Mouse (Mus musculus) embryo, embryonic 11.5 days (tissue): ENCODE measurements around the gene Tatdn3.
"Not testable (repeated sequence)": the region's sequence is repeated elsewhere in the genome, so short reads cannot be mapped to it uniquely, and the experiment has no call there.

Experiments
- DNase-seq: peaks from one replicate; pipeline ENCODE4 v3.0.0-alpha.2; 2012; ENCODE audit warnings: low read depth, low spot score

Gene Tatdn3

GRCm38 (mm10) chr1:191035649-191036048 is 27.1 kb downstream of the Tatdn3 start:
- DNase-seq: no peak

GRCm38 (mm10) chr1:191030922-191031425 is 31.8 kb downstream of the Tatdn3 start:
- not testable (repeated sequence) for DNase-seq

- DNase-seq: no peak
Observed at GRCm38 (mm10) chr1:191030182-191030581, 32.5 kb downstream of the Tatdn3 start.

- peak; percentile 99 for DNase-seq
Observed at GRCm38 (mm10) chr1:191026021-191026713, 36.6 kb downstream of the Tatdn3 start, which contains the start of gene Flvcr1. Gene Flvcr1, minus strand, starts transcription at chr1:191026158.

GRCm38 (mm10) chr1:191025016-191026012 is 37.4 kb downstream of the Tatdn3 start:
- DNase-seq: peak; percentile 19

- DNase-seq: not testable (repeated sequence)
Observed at GRCm38 (mm10) chr1:191023806-191024205, 38.9 kb downstream of the Tatdn3 start.

- no peak for DNase-seq
Observed at GRCm38 (mm10) chr1:191023140-191023539, 39.6 kb downstream of the Tatdn3 start.

- DNase-seq: no peak
Observed at GRCm38 (mm10) chr1:191021016-191021415, 41.7 kb downstream of the Tatdn3 start.

GRCm38 (mm10) chr1:191020217-191020924 is 42.4 kb downstream of the Tatdn3 start:
- no peak for DNase-seq

- no peak for DNase-seq
Observed at GRCm38 (mm10) chr1:191019803-191020202, 42.9 kb downstream of the Tatdn3 start.

GRCm38 (mm10) chr1:191014271-191014670 is 48.5 kb downstream of the Tatdn3 start:
- no peak for DNase-seq

- DNase-seq: no peak
Observed at GRCm38 (mm10) chr1:191008707-191009106, 54.0 kb downstream of the Tatdn3 start.

- no peak for DNase-seq
Observed at GRCm38 (mm10) chr1:191002201-191002600, 60.5 kb downstream of the Tatdn3 start.

- DNase-seq: no peak
Observed at GRCm38 (mm10) chr1:191000686-191001085, 62.0 kb downstream of the Tatdn3 start.

- no peak for DNase-seq
Observed at GRCm38 (mm10) chr1:190998027-190998426, 64.7 kb downstream of the Tatdn3 start.

GRCm38 (mm10) chr1:190996346-190996877 is 66.3 kb downstream of the Tatdn3 start:
- no peak for DNase-seq
